Mouse (Mus musculus) common myeloid progenitor, adult 5-6 weeks (primary cell): ENCODE measurements around the gene Mrpl50. TPM values are rescaled to one million over a fixed set of nuclear protein-coding genes. Genes with fewer than 3 reads are reported as not detected.
A peak's percentile ranks its signal among the peaks of the same experiment; 100 is the strongest.
"Not testable (repeated sequence)": the region's sequence is repeated elsewhere in the genome, so short reads cannot be mapped to it uniquely, and the experiment has no call there.

Experiments
- ATAC-seq: replicated peaks from 2 replicates; pipeline ENCODE4 v1.8.0; 2016; ENCODE audit warnings: low read depth, mild to moderate bottlenecking, moderate TSS enrichment, inconsistent platforms; ENCODE audit not compliant: poor library complexity, severe bottlenecking
- total RNA-seq: library from RNA; stranded (forward); fragments of 200-1000, 187-1606 nt; gene quantifications from 2 replicates; pipeline ENCODE4 v1.2.3, GENCODE M21; 2017

The Mrpl50 gene
- total RNA-seq, 1 experiment from 2014 or later, result 34.3 TPM

DNA sequence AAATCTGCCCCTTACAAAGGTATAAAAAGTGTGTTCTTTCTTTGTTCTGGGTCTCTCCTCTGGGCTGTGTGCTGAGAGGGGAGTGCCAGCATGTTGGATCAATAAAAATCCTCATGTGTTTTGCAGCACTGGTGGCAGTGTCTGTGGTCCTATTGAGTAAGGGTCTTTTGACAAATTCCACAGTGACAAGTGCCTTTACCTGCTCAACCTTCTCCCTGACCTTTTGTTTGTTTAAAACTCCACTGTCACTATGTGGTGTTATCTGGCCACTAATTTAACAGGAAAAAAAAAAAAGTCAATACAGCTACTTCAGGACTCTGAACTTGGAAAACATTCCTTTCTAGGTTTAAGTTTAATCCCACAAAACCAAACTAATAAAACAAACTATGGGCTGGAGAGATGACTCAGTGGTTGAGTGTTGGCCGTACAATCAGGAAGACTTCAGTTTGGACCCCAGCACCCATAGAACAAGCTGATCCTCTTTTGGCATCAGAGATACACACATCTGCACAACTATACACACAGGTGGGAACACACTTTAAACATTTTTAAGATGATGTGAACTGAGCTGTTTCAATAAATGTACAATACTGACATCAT, 10.6 kb downstream of the Mrpl50 start:
- not testable (repeated sequence) for ATAC-seq

DNA sequence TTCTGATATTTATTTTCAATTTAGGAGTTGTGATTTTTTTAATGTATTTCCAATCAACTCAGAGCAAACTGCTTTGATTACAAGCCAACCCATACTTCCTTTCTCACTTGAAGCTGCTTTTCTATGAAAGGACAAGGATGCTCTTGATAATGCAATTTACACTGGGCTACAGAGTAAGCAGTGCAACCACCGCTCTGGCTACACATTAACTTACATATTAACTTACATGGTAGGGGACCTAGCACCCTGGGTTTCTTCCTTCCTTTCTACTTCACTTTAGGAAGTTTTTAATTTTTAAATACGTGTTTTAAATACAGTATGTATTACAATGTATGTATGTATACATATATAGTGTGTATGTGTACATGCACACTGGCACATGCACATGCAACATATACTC, 11.7 kb downstream of the Mrpl50 start:
- no peak for ATAC-seq

DNA sequence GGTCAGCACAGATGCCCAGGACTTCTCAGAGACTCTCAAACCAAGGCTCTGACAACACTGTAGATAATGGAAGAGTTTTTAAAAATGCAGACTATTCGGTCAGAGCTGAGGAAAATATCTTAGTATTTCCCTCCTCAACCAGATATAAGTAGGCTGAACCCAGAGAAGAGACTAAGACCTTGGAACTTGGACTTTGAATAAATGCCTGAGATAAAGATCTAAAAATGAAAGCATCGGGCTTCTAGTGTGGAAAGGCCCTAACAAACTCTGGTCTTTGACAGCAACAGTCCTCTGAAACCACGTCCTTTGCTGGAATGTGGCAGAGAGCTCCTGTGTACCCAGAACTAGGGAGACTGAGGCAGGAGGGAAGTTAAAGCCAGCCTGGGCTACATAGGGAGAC, 14.5 kb downstream of the Mrpl50 start, which contains the start of gene Baat:
Gene Baat (minus strand): TSS at position 172 of the 400 bp plus-strand sequence.
- ATAC-seq, result no peak

DNA sequence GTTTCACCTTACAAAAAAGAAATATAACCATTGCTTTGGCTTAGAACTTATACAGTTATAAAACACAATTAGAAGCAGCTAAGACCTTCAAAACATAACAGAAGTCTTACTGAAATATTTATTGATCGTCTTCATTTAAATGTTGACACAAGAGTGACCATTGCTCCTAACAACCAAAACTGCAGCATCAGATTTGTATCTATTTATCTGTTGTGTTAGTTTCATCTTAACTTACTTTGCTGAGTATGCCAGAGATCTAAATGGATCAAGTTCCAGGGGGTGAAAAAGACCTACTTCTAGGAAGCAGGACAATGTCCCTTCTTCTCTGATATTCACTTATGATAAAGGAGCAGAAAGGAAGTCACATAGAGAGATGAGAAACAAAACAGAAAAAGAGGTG, 17.3 kb downstream of the Mrpl50 start:
- ATAC-seq, result no peak

DNA sequence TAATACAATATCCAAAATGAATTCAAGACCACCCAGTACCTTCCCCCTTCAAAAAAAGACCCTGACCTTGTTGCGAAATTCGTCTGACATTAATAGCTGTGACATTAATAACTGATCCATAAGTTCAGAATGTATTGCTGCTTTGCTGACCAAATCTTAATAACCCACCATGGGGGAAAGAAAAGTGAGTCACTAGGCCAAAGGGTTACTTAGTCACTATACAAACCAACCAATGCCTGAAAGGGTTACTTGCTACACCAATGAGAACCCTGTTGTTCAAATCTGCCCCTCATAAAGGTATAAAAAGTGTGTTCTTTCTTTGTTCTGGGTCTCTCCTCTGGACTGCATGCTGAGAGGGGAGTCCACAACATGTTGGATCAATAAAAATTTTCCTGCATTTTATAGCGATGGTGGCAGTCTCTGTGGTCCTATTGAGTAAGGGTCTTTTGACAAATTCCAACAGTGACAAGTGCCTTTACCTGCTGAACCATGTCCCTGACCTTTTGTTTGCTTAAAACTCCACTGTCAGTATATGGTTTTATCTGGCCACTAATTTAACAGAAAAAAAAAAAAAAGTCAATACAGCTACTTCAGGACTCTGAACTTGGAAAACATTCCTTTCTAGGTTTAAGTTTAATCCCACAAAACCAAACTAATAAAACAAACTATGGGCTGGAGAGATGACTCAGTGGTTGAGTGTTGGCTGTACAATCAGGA, 34.8 kb downstream of the Mrpl50 start:
- ATAC-seq, result not testable (repeated sequence)

DNA sequence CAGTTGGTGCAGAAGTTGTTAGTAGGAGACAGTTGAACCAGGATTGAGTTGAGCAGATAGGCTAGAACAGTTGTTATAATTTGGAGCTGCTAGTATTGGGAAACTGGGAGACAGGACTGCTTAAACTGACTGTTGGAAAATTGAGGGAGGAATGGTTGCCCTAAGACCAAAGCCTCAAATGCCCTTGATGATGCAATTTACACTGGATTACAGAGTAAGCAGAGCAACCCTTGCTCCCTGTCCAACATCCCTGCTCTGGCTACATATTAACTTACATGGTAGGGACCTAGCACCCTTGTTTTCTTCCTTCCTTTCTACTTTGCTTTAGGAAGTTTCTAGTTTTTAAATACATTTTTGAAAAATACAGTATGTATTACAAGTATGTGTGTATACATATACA, 35.5 kb downstream of the Mrpl50 start:
- ATAC-seq, result no peak

DNA sequence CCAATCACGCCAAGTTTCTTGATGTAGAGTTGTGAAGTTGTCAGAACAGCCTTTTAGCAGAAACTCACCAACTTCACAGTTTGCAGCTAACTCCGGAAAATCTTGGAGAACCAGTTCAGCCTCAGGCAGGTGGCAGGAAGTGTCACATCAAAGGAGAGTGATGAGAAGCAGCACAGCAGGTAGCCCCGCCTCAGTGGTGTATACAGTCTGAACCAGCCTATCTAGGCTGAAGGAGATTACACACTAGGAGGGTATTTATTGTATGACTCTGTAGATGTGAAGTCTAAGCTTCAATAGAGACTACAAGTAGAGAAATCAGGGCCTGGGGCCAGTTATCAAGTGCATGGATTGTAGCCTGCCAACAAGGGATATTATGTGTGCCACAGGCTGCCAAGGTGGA, 40.0 kb downstream of the Mrpl50 start:
- no peak for ATAC-seq

DNA sequence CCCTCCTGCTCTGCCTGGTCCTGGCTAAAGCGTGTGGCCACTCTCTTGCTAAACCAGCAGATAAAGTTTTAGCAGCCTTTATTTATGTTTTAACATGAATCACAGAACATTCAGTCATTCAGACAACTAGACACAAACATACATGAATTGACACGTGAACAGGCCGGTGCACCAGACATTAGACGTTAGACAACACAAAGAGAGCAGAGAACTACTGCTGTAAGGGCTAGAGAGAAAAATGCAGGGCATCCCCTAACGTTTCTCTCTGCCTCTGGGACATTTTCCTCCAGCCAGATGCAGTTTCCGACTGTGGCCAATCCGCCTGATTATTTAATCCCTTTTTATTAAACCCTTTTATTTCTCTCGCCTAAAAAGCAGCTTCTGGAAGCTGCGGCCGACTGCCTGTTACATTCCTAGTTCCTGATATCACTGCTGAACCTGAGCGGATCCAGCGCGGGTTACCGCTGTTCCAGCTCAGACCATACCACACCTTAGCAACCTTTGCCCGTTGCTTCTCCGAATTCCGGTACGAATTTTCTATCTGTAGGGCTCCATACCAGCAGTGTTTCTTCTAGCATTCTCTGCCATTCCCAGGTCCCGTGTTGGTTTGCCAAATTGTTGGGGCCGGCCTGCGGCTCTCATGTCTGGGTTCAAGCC, 40.7 kb downstream of the Mrpl50 start:
- no peak for ATAC-seq

DNA sequence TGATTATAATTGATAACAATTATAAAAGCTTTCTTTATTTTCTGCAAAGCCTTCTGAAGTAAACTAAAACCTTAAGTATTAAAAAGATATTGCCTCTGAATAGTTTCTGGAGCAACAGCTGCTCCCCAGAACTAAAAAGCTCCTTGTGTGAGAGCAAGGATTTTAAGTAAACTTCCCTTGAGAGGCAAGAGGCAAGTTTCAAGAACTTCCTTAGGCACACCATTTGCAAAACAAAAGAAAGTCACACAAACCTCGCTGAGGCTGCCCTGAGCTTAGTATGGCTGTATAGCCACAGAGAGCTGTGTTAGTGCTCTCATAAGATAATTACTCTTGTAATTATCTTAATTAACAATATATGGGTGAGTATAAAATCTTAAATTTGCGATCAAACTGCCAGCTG, 41.9 kb downstream of the Mrpl50 start:
- not testable (repeated sequence) for ATAC-seq

DNA sequence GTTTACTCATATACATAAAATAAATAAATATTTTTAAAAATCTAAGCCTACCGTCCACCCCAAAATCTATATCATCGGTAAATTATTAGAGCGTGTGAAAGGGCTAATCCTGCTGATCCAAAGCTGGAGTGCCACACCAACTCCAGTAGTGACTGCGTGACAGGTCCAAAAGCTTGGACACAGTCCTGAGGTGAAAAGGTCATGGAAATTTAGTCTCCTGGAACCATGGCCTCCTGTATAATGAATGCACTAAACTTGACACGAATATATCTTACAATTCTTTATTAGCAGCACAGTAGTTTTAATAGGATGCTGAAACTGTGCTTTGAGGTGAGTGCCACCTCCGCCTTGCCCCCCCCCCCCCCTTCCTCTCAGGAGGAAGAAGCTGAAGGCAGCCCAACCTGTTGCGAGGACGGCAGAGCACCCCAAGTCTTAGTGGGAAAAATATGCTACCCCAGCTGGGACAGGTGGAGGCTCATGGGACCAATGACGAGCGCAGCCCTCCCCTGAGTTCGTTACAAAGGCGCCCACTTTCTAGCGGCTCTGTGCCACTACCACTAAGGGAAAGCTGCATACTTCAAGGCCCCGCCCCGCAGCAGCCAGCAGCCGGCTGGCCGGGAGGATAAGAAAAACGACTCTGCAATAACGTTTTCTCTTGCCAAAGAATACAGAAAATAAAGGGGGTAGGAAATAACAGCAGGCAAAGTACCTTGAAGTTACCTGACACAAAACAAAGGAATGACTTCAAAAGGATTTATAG, 42.6 kb downstream of the Mrpl50 start:
- ATAC-seq, result peak; percentile 98

DNA sequence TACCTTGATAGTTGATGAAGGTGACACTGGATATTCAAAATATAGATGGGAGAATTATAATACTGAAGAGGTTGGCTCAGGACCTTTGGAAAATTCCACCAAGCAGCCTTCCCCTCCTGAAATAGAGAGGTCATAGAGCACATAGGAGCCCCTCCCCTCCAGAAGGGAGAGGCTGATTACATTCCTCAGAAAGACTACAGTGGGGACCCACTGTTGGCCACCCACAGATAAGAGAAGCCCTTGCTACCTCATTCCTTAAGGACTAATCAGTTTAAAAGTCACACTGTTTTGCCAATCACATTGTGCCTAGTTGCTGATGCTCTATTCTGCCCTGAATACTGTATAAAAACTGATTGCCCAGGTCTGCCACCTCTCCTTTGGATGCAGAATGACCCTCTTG, 46.3 kb downstream of the Mrpl50 start:
- no peak for ATAC-seq

DNA sequence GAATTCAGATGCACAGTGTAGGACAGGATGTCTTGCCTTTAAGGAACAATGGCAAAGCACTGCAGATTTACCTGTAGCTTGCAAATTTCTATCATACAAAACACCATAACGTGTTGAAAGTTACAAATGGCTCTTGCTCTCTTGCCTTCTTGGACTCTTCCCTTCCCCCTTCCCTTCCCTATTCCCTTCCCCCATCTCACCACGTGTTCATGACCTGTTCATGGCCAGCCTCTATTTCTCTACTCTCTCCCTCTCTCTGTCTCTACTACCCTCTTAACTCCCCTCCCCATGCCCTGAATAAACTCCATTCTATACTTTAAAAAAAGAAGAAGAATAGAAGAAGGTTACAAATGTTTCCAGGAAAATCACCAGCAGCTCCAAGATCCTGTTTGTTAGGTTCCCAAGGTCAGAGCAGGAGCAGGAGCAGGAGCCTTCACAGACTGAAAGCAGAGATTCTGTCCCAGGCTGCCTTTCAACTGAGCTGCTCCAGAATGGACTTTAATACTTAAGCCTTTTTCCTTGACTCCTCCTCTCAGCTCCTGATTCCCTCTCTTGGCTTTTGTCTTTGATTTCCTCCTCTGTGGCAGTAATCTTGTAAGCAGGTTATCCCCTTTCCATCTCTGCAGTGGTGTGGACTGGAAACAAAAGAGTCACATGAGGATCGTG, 47.3 kb downstream of the Mrpl50 start, which contains the start of gene Acnat1:
Gene Acnat1 (minus strand): TSS at position 478 of the 666 bp plus-strand sequence.
- no peak for ATAC-seq

DNA sequence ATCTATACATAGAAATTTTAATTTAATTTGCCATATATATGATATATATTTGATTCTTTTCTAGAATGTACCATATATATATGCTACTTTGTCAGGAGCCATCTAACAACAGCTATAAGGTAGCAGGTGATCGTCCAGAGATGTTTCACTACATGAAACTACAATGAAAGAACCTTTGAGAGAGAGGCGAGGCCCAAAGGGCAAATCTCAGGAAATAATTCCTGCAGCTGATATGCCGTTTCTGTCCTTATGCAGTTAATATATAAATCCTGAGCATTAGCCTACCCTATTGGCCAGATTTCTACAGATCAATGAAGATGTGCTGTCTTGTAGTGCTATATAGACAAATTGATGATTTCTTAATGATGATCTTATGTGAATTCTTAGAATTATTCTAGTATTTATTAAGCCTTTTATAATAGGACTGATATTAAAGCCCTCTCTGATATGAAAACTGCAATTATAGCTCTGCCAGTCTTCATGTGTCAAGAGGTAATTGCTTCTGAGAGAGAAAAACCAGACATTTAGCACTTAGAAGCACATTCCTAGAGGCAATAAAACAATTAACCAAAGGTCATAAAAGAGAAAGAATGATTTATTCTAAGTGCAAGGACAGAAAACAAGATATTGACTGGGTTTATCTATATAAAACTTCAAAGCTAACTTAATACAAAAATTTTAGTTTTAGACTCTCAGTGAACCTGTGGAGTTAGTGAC, 51.3 kb downstream of the Mrpl50 start:
- no peak for ATAC-seq

DNA sequence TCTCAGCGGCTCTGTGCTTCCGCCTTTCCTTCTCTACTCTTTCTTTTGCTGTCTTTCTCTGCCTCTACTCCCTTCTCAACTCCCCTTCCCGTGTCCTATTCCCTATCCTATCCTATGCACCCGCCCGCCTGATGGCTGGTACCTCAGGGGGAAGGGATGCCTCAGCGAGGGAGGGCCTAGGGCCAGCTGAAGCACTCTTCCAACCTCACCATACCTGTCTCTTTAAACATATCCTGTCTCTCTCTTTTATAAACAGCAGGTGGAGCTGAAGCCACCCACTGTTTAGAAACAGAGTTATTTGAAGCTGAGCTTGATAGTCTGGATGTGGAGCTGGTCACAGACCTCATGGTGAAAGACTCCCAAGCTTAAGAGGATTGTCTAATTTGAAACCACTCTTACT, 53.5 kb downstream of the Mrpl50 start:
- no peak; the same call in 1 of the 2 replicates for ATAC-seq

Other genes with a start within 250 kb of the Mrpl50 start
- not detected in 2 replicates for gene Acnat2, start 112.9 kb downstream of the Mrpl50 start, total RNA-seq
- gene Acnat1, start 47.2 kb downstream of the Mrpl50 start, total RNA-seq, result 0.09 TPM in 1 of 2 replicates, not detected in the other
- not detected in 2 replicates for gene Baat, start 14.5 kb downstream of the Mrpl50 start, total RNA-seq
- gene Zfp189, start 83 bp upstream of the Mrpl50 start, total RNA-seq, result 8.7 and 10.9 TPM in 2 replicates
- not detected in 2 replicates for gene Aldob, start 28.5 kb upstream of the Mrpl50 start, total RNA-seq
- 1.0 and 1.7 TPM in 2 replicates for gene Tmem246, start 76.8 kb upstream of the Mrpl50 start, total RNA-seq
- 111 and 139 TPM in 2 replicates for gene Rnf20, start 110.9 kb upstream of the Mrpl50 start, total RNA-seq
- not detected in 2 replicates for gene Ppp3r2, start 160.9 kb upstream of the Mrpl50 start, total RNA-seq